Mouse (Mus musculus) MN1 (cell line): ENCODE results near the gene Rrp15.

Experiments used
- DNase-seq: peaks from one replicate; pipeline ENCODE4 v3.0.0-alpha.2; 2016; ENCODE audit warnings: low spot score

Gene Rrp15

DNA sequence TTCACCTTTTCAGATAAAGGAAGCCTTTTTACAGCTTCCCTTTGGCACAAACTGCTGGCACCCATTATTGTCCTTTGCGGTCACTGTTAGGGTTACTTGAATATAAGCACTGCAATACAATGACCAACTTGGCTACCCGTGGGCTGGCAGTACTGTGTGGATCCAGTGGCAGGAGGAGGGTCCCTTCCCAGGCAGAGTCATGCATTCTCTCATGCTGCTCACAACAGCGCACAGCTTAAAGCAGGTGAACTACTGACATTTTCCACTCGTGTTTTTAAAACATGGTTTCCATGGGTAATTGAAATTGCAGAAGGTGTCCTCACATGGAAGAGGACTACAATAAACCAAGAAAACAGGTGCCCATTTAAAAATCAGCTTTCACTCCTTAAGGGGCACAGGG lies 34.9 kb downstream of the Rrp15 start:
- DNase-seq = peak; percentile 5

DNA sequence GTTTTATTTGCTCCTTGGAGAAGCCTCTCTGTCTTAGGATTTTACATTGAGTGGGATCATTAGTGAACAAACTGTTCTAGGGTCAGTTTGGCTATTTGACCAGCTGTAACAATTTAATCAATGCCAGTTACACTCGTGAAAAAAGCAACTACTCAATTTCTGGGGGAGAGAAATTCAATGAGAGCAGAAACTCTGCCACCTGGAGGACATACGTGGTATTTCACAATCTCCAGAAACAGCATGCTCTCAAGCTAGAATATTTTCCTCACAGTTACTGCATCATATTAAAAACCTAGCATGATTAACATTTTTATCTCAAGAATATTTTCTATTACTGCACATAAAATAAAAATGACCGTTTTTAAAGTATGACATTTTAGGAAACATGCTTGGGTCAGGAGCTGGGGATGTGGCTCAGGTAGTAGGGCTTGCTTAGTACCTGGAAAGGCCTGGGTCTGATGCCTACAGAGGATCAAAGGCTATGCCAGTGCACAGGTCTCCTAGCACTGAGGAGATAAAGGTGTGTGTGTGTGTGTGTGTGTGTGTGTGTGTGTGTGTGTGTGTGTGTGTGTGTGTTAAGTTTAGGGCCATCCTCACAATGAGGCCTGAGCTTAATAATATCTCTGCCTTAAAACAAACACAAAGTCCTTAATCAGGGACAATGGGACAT lies 36.2 kb downstream of the Rrp15 start:
- DNase-seq = peak; percentile 66

DNA sequence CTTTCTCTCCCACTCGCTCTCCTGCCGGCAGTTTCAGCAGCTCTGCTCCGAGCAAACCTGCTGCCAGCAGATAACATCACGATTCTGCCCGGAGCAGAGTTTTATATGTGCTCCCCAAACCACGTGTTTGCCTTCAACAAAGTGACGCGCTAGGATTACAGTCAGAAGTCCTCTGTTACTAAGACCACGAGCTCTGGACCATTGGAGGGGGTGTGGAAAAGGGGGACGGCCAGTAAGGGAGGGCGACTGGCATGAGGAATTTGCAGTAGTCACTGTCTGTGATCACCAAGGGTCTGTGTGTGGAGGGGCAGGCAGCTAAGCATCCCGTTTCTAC lies 43.3 kb downstream of the Rrp15 start, which contains the start of gene Tgfb2:
Gene Tgfb2 (minus strand): TSS at position 75 of the 334 bp plus-strand sequence.
- DNase-seq = peak; percentile 56

DNA sequence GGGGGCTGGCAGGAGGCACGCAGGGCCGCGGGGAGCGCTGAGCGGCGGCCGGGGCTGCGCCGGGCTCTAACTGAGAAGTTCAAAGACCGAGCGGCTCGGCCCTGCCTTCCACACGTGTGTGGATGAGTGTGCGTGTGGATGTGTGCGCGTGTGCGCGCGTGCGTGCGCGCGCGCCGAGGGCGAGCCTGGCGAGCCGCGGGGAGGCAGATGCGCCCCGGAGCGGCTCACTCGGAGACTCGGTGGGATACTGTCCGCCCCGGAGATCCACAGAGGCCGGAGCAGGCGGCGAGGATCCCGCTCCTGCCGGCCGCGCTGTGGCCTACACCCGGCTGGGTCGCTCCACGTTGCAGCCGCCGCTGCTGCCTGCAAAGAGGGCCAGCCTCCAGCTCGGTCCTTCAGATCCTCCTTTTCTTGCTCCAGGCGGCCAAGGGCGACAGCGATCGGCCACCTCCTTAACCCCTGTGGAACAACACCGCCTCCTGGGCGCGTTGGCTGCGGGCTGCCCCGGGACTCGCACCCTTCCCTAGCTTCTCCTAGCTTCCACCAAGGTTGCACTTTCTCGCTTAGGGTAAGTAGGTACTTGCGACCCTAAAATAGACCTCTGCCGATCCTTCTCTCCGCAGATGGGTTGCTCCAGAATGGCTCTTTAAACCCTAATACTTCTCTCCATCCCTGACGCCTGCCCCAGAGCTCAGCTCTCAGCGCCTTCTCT lies 43.8 kb downstream of the Rrp15 start:
- DNase-seq = peak; percentile 82

DNA sequence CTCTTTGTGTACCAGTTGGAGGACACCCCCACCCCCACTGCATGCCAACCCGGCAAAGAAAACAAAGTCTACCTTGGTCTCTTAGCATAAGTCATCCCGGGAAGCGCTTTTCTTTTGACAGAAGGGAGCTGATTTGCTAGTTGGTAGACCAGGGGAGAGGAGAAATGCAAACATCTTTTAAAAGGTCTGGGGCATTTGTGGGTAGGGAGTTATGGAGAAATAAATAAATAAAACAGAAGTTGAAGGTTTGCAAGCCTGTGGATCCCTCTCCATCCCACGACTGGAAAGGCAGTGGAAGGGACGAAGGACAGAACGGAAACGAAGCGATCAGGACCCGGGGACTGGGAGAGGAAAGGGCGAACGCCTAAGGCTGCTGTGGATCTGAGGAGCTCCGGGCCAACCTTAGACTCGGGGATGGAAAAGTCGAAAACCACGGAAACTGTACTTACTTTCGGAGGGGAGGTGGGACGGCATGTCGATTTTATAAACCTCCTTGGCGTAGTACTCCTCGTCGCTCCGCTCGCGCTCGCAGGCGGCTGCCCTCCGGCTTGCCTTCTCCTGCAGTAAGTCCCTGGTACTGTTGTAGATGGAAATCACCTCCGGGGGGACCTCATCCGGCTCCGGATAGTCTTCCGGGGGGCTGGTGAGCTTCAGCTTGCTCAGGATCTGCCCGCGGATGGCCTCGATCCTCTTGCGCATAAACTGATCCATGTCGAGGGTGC lies 45.0 kb downstream of the Rrp15 start:
- peak; percentile 51 for DNase-seq

DNA sequence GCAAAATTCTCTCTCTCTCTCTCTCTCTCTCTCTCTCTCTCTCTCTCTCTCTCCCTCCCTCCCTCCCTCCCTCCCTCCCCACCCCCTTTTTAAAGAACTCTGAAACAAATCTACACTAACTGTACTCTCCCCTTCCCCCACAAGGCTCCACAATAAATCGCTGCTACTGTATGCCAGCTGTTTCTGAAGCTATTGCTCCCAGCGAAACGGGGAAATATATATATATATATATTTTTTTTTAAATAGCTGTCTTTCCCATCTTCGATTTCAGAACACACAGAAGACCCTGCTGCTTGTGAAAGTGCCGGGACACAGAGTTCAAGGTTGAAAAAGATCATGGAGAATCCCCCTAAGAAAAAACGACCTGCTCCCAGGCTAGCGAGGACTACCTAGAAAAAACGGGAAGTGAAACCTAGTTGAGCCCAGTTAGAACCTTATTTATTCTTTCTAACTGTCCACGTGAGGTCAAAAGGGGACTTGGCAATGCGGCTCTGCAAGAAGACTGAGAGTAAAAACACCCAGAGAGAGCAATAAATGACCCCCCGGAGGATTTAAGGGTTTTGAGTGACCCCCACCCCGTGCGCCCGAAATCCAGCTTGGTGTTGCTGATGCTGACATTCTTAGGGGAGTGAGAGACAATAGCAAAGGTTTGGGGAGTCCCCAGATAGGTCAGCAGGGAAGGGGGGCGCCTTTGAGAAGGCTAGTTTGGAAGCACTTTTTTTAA lies 45.7 kb downstream of the Rrp15 start:
- DNase-seq = no peak

DNA sequence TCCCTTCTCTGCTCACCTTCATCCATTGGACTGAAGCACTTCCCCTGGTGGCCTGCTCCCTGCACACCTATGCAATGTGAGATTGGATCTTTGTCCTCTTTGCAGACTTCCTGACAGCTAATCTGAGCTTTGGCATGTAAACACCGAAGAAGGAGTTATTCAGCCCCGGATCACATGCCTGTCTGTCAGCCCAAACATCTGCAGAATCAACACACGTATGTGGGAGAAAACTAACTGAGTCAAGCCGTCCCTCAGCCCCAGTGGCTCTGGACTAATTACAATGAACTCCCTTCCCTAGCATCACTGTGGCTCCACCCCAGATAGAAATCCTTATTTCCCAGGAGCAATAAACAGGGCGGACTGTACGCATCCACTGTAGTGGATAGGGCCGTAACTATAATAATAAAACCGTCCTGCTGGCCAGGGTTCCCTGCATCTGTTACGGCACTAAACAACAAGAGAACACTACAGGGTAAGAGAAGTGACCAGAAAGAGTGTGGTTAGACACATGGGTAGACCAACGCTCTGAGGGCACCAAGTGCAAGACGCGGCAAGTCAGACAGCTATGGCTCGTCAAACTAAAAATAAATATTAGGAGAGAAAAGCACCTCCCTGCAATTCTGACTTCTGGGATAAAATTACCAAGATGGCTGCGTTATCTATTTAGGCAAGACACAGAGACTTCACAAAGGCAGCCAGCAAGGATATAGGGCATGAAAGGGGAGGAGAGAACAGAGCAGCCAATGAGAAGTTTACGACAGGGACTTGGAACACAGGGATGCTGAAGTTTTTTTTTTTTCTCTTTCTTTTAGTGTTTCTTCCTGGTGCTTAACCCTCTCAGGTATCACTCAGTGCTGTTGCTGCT lies 46.5 kb downstream of the Rrp15 start:
- DNase-seq = peak; percentile 72

DNA sequence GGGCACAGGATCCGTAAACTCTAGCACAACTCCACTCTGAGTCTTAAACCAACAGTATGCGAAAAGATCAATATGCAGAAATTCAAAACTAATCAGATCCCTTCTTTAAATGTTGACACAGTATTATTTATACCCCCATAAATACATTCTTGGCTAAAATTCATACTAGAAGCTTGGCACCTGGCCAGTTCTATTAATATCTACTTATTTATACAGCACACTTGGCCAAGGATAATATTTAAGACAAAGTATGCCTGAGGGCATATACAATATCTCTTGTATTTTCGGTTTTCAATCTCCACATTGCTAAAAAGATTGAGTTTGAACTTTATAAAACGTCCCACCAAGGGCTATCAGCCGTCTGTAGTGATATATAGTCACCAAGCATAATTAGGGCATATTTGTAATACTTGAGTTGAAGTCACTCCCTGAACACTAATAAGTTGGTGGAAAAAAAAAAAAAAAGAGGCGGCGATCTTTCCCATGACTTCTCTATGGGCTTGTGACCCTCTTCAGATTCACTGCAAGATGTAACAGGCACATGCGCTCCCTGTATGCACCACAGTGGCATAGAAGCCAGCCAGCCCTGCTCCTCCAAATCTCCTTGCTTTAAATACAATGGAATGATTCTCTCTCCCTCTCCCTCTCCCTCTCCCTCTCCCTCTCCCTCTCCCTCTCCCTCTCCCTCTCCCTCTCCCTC lies 47.8 kb downstream of the Rrp15 start:
- DNase-seq = no peak

DNA sequence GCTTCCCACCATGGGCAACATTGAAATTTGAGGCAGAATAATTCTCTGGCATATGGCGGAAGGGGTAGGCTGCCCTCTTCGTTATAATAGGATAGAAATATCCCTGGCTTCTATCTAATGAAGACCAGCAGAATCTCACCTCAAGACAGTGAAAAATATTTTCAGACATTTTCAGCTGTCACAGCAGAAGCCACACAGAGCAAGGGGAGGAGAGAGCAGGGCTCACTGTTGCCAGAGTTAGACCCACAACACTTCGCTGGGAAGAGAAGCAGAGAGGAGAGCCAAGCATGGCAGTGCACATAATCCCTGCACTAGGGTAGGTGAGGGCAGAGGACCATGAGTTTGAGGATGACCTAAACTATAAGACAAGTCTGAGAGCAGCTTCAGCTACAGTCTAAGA lies 48.7 kb downstream of the Rrp15 start:
- no peak for DNase-seq

DNA sequence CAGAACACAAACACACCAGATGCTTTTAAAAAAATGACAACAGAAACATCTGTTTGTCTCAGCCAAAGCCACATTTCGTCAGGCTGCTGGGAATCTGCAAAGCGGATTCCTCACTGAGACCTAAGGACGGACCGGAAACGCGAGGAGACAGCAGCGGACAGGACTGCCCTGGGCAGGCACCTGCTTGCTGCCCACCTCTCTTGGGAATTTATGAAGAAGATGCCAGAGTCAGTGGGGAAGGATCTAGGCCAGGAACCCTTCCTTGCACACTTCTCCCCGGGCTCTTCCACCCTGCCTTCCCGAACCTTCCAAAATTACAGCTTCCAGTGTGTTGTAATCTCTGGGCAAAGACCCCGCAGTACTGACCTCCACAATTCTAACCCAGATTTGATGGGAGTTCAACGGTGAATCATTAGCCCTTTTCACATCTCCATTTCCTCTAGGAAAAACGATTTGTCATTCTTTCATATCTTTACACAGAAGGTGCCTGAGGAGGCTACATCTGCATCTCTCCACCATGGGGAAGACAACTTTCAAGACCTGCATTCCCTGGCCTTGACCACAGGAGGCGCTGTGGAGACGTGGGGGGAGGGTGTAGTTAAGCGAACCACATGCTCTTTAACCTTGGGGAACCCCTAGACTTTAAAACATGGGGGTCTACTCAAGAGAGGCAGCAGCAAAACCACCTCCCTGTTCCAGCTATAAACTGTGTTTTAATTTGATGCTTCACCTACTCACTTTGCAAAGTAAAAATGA lies 50.4 kb downstream of the Rrp15 start:
- no peak for DNase-seq

DNA sequence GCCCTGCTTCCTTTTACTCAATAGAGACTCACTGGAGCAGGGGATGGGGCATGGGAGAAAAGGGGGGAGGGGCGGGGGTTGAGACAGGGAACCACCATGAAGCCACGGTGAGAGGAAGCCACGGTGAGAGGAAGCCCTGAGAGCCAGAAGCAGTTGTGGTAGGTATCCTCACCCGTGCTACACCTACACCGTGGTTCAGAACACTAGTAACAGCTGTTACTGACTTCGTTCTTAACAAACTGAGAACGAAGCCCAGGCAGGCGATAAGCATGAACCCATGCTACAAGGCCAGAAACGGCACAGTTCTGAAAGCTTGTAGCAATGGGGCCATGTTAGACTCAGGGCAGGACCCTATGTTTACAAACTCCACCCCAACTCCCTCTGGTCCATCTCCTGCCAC lies 52.9 kb downstream of the Rrp15 start:
- DNase-seq = no peak

DNA sequence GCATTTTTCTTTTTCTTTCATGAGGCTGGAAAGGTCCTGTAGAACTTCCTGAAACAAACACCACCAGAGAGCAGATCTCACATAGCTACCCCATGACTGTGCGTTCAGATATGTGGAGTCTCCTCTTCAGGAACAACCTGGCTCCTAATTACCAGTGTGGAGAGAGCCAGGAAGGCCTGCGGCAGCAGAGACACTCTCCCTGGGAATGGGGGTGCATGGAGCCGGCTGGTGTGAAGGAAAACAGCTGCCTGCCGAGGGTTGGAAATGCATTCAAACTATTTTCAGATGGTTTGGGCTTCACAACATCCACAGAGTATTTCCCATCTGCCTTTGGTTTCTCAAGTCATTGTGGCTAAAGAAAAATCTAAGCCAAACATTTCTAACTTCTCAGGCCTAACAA lies 53.8 kb downstream of the Rrp15 start:
- DNase-seq = no peak

DNA sequence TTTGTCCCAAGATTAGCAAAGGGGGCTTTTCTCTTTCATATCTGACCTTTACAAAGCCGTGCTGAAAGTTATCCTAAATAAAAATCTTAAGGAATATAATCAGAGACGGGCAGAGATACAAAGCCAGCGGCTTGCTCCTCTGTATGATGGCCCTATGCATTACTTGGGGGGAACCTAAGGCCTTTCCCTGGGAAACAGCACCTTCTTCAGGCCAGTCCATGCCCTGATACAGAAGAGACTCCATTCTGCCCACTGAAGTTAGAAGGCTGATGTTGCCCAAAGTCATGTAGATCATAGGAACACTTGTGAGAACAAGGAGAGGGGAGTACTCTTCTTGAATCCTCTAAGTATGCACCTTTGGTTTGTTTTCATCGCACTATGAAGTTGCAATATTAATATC lies 56.8 kb downstream of the Rrp15 start:
- no peak for DNase-seq

DNA sequence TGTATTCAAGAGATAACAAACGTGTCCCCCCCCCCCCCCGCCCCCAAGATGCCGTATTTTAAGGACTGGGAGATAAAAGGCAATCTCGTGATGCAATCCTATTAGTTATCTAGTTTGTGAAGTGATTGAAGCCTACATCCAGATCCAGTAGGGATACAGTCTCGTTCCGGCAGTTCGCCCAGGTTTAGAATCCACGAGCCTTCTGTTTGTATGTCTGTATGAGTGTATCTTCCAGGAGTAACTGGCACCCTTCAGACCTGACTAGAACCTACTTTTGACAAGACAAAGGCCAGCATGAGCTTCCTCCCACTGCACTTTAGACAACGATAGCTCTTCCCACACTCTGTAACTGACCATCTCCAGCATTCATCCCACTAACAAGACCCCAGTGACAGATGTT lies 57.5 kb downstream of the Rrp15 start:
- no peak for DNase-seq

DNA sequence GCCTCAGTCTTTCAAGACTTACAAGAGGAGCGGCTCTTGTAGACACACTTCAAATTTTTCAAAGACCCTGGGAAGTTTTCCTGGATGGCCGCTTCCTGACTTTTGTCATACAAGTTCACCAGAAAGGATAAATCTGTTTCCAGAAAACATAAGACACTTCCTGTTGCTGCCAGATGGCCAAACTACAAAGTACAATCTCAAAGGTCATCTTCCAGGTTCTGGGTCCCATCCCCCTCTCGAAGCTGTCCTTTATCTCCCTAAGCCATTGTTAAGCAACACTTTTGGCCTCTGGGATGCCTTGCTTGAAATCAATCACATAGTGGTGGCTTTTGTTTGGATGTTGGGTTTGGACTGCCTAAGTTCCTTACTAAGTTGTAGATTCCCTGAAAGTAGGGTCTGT lies 65.1 kb downstream of the Rrp15 start:
- DNase-seq = no peak

DNA sequence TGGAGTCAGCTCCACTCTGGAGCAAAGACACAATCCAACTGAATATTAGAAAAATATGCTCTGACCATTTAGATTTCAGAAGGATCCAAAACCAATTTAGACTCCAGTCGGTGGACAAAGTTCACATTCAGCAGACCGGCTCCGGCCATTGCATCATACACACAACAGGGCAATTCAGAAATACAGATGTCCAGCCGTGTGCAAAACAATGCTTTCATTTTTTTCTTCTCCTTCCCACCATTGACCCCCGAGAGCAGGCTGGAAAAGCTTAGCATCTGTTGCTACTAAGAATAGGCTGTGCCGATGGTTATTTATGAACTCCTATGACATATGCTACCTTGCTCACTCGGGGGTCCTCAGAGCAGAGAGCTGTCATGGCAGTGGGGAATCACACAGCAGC lies 66.6 kb downstream of the Rrp15 start:
- no peak for DNase-seq

DNA sequence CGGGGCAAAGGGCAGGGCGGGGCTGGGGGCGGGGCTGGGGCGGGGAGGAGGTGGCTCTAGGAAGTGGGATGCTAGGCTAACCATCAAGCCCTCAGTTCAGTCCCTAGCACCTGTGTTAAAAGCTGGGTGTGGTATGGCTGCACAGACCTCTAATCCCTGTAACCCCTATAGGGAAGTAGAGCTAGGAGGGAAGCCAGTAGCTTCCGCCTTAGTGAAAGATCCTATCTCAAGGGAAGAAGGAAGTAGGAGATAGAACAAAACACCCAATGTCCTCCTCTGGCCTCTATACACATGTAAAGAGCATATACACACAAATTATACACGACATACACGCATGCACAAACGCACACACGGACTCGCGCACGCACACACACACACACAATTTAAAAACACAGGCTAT lies 71.5 kb downstream of the Rrp15 start:
- no peak for DNase-seq

DNA sequence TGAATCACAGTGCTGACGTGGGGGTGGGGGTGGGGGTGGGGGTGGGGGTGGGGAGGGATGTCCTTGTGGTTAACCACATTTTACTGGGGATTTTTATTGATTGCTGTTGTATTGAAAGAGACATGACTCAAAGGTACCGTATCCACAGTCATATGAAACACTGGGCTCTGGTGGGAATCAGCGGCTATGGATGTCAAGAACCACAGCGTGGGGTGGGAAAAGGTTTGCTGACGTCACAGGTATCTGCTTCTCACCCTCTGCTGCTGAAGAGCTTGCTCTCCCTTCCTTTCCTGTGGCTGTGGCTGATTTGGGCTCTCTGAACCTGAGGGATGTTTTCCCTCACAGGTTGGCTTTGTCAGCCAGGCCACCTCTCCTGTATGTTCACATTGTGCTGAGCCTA lies 73.0 kb downstream of the Rrp15 start:
- no peak for DNase-seq

DNA sequence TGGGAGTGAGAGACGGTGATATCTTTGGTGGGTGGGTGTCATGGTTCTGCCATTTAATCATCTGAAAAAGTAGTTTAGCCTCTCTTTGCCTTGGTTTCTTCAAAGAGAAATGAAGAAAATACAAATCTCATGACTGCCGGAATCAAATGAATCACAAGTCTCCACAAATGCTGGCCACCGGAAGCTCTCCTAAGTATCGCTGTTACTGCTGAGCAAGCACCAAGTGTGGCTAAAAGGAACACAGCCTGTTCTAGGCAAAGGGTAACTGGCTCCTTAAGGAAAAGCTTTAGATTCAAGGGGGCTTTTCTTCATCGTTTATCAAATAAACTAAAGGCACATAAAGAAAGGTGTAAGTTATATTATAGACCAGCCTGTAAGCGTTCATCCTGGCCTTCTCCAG lies 73.9 kb downstream of the Rrp15 start:
- DNase-seq = no peak

DNA sequence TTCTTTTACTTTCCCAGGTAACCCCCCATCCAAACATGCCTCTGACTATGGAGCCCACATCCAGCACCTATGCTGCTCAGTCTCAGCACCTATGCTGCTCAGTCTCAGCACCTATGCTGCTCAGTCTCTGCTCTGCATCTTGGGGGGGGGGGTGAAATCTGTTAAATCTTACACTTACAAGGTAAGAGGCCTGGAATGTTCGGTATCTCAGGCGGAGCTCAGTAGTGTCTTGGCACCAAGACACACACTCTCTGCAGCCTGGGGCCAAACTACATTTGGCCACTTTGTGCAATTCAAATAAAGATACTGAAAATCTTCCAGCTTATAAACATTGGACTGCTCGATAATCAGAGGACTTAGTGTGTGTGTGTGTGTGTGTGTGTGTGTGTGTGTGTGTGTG lies 74.5 kb downstream of the Rrp15 start:
- no peak for DNase-seq
